Mouse (Mus musculus) forebrain, embryonic 10.5 days (tissue): ENCODE results near the gene Zfyve1. TPM values are rescaled to one million over a fixed set of nuclear protein-coding genes. Genes with fewer than 3 reads are reported as not detected.

ENCODE experiments used
- DNase-seq: peaks from one replicate; pipeline ENCODE4 v3.0.0-alpha.2; 2017; ENCODE audit warnings: low spot score; ENCODE audit errors: extremely low spot score
- H3K27ac ChIP-seq: fragments of 300-500 bp; sonication (generic); 2 replicates; pipeline ENCODE4 v1.5.1; 2016; ENCODE audit warnings: mild to moderate bottlenecking
- H3K27me3 ChIP-seq: fragments of 300-500 bp; sonication (generic); 2 replicates; pipeline ENCODE4 v1.6.1; 2016; ENCODE audit warnings: mild to moderate bottlenecking; ENCODE audit not compliant: poor library complexity, severe bottlenecking
- H3K36me3 ChIP-seq: fragments of 300-500 bp; sonication (generic); replicated peaks from 2 replicates; pipeline ENCODE4 v1.6.1; 2016; ENCODE audit warnings: mild to moderate bottlenecking, moderate library complexity
- H3K4me1 ChIP-seq: fragments of 300-500 bp; sonication (generic); 2 replicates; pipeline ENCODE4 v1.6.1; 2016
- H3K4me3 ChIP-seq: fragments of 300-500 bp; sonication (generic); 2 replicates; pipeline ENCODE4 v1.5.1; 2016; ENCODE audit warnings: mild to moderate bottlenecking, moderate library complexity
- H3K9me3 ChIP-seq: fragments of 300-500 bp; sonication (generic); 2 replicates; pipeline ENCODE4 v1.6.1; 2016; ENCODE audit warnings: mild to moderate bottlenecking, moderate library complexity
- WGBS: fragments of 180-500 bp; shearing (Covaris S2); methylation state at CpG from one replicate; pipeline ENCODE4 v1.1.7; 2016; 5-methylcytosine and 5-hydroxymethylcytosine counted together
- polyA plus RNA-seq: library from polyadenylated mRNA; unstranded; fragments of >200 nt; fragmentation: Nextera tagmentation; extraction: Ambion mirVana; gene quantifications from 2 replicates; pipeline ENCODE4 v1.2.1, GENCODE M21; 2016

The Zfyve1 gene
- polyA plus RNA-seq, 1 experiment from 2014 or later = 21.3 TPM

GRCm38 (mm10) chr12:83531992-83532391 is 65.0 kb downstream of the Zfyve1 start:
- Histone ChIP-seq H3K4me3 (no peak overlapping the region), H3K4me1 (peaks cover 14% of the 10 kb centered on the region; the same call in 1 of the 2 replicates), H3K27ac (no peak overlapping the region), H3K27me3 (no peaks in the 10 kb centered on the region), H3K36me3 (peaks cover 45% of the 10 kb centered on the region), H3K9me3 (no peaks in the 10 kb centered on the region)
- no peak for DNase-seq
- 94% methylated on average over 6 of the region's 6 CpGs for WGBS

- Histone ChIP-seq H3K4me1 (peaks cover 20% of the 10 kb centered on the region), H3K4me3 (no peak overlapping the region)
- WGBS = 93% methylated on average over 5 of the region's 5 CpGs
Observed at GRCm38 (mm10) chr12:83528665-83529064, 68.4 kb downstream of the Zfyve1 start.

GRCm38 (mm10) chr12:83527816-83528215 is 69.2 kb downstream of the Zfyve1 start:
- no peak overlapping the region for H3K27ac ChIP-seq
- H3K4me3 ChIP-seq = no peak overlapping the region
- H3K4me1 ChIP-seq = peaks cover 26% of the 10 kb centered on the region
- peaks cover 16% of the 10 kb centered on the region for H3K36me3 ChIP-seq
- 67% methylated on average over 6 of the region's 6 CpGs for WGBS
- H3K27me3 ChIP-seq = no peaks in the 10 kb centered on the region
- DNase-seq = no peak
- no peaks in the 10 kb centered on the region for H3K9me3 ChIP-seq

More at GRCm38 (mm10) chr12:83528665-83529064, 68.4 kb downstream of the Zfyve1 start:
- H3K27me3 ChIP-seq = no peaks in the 10 kb centered on the region
- H3K9me3 ChIP-seq = no peaks in the 10 kb centered on the region
- H3K27ac ChIP-seq = no peak overlapping the region
- peaks cover 19% of the 10 kb centered on the region for H3K36me3 ChIP-seq
- DNase-seq = no peak

- WGBS = 78% methylated on average over 18 of the region's 18 CpGs
- Histone ChIP-seq H3K27ac (no peak overlapping the region), H3K36me3 (peaks cover 9% of the 10 kb centered on the region), H3K4me3 (no peak overlapping the region), H3K9me3 (no peaks in the 10 kb centered on the region), H3K27me3 (no peaks in the 10 kb centered on the region), H3K4me1 (peaks cover 32% of the 10 kb centered on the region)
- no peak for DNase-seq
Observed at GRCm38 (mm10) chr12:83525822-83526544, 71.0 kb downstream of the Zfyve1 start.

- H3K4me1 ChIP-seq = peaks cover 45% of the 10 kb centered on the region
- no peaks in the 10 kb centered on the region for H3K27me3 ChIP-seq
- H3K36me3 ChIP-seq = peaks cover 4% of the 10 kb centered on the region; the same call in 1 of the 2 replicates
- 86% methylated on average over 5 of the region's 5 CpGs for WGBS
- H3K27ac ChIP-seq = no peak overlapping the region
- no peaks in the 10 kb centered on the region for H3K9me3 ChIP-seq
- no peak overlapping the region for H3K4me3 ChIP-seq
- DNase-seq = no peak
Observed at GRCm38 (mm10) chr12:83524329-83524728, 72.7 kb downstream of the Zfyve1 start.

GRCm38 (mm10) chr12:83523892-83524291 is 73.1 kb downstream of the Zfyve1 start:
- 78% methylated on average over 4 of the region's 4 CpGs for WGBS
- Histone ChIP-seq H3K4me3 (no peak overlapping the region), H3K36me3 (peaks cover 2% of the 10 kb centered on the region; the same call in 1 of the 2 replicates), H3K9me3 (no peaks in the 10 kb centered on the region), H3K4me1 (peaks cover 45% of the 10 kb centered on the region), H3K27me3 (no peaks in the 10 kb centered on the region), H3K27ac (no peak overlapping the region)
- no peak for DNase-seq

GRCm38 (mm10) chr12:83523056-83523455 is 74.0 kb downstream of the Zfyve1 start:
- Histone ChIP-seq H3K4me3 (no peak overlapping the region), H3K4me1 (peaks cover 43% of the 10 kb centered on the region), H3K27me3 (no peaks in the 10 kb centered on the region), H3K36me3 (peaks cover 2% of the 10 kb centered on the region; the same call in 1 of the 2 replicates), H3K27ac (no peak overlapping the region), H3K9me3 (no peaks in the 10 kb centered on the region)
- WGBS = 93% methylated on average over 6 of the region's 6 CpGs
- DNase-seq = no peak

- H3K4me1 ChIP-seq = peaks cover 40% of the 10 kb centered on the region
- WGBS = 46% methylated on average over 8 of the region's 8 CpGs
- no peak overlapping the region for H3K27ac ChIP-seq
- H3K36me3 ChIP-seq = no peaks in the 10 kb centered on the region
- peak overlapping the region; percentile 77 for H3K4me3 ChIP-seq
- H3K9me3 ChIP-seq = no peaks in the 10 kb centered on the region
- DNase-seq = no peak
- no peaks in the 10 kb centered on the region for H3K27me3 ChIP-seq
Observed at GRCm38 (mm10) chr12:83521083-83521482, 75.9 kb downstream of the Zfyve1 start.

- Histone ChIP-seq H3K4me3 (peak within 1 kb of the TSS; percentile 77), H3K9me3 (no peaks in the 10 kb centered on the region), H3K27ac (peak within 1 kb of the TSS; percentile 87), H3K36me3 (no peaks in the 10 kb centered on the region), H3K27me3 (no peaks in the 10 kb centered on the region), H3K4me1 (peaks cover 38% of the 10 kb centered on the region)
- under 1% methylated on average over 32 of the region's 32 CpGs for WGBS
- peak; percentile 94 for DNase-seq
Observed at GRCm38 (mm10) chr12:83520311-83520890, 76.6 kb downstream of the Zfyve1 start, which contains the start of gene Dcaf4. Gene Dcaf4, plus strand, starts transcription at chr12:83520466.

GRCm38 (mm10) chr12:83517580-83517979 is 79.4 kb downstream of the Zfyve1 start:
- 87% methylated on average over 3 of the region's 3 CpGs for WGBS

GRCm38 (mm10) chr12:83514216-83514615 is 82.8 kb downstream of the Zfyve1 start:
- H3K4me1 ChIP-seq = peaks cover 21% of the 10 kb centered on the region
- no peaks in the 10 kb centered on the region for H3K36me3 ChIP-seq
- H3K4me3 ChIP-seq = no peak overlapping the region
- H3K9me3 ChIP-seq = no peaks in the 10 kb centered on the region
- H3K27me3 ChIP-seq = no peaks in the 10 kb centered on the region
- no peak for DNase-seq
- 83% methylated on average over 4 of the region's 4 CpGs for WGBS
- no peak overlapping the region for H3K27ac ChIP-seq

More at GRCm38 (mm10) chr12:83517580-83517979, 79.4 kb downstream of the Zfyve1 start:
- H3K4me3 ChIP-seq = no peak overlapping the region
- DNase-seq = no peak
- H3K4me1 ChIP-seq = peaks cover 37% of the 10 kb centered on the region
- no peaks in the 10 kb centered on the region for H3K36me3 ChIP-seq
- H3K27ac ChIP-seq = no peak overlapping the region
- H3K27me3 ChIP-seq = no peaks in the 10 kb centered on the region
- H3K9me3 ChIP-seq = no peaks in the 10 kb centered on the region

GRCm38 (mm10) chr12:83513185-83513584 is 83.8 kb downstream of the Zfyve1 start:
- H3K27ac ChIP-seq = peak overlapping the region; percentile 35; the same call in 1 of the 2 replicates
- H3K4me3 ChIP-seq = no peak overlapping the region
- WGBS = 48% methylated on average over 5 of the region's 5 CpGs
- no peaks in the 10 kb centered on the region for H3K27me3 ChIP-seq
- DNase-seq = no peak
- peaks cover 21% of the 10 kb centered on the region for H3K4me1 ChIP-seq
- no peaks in the 10 kb centered on the region for H3K9me3 ChIP-seq
- no peaks in the 10 kb centered on the region for H3K36me3 ChIP-seq

GRCm38 (mm10) chr12:83512783-83513182 is 84.2 kb downstream of the Zfyve1 start:
- no peak for DNase-seq
- H3K36me3 ChIP-seq = no peaks in the 10 kb centered on the region
- H3K4me3 ChIP-seq = no peak overlapping the region
- H3K4me1 ChIP-seq = peaks cover 21% of the 10 kb centered on the region
- H3K9me3 ChIP-seq = no peaks in the 10 kb centered on the region
- no peaks in the 10 kb centered on the region for H3K27me3 ChIP-seq
- H3K27ac ChIP-seq = peak overlapping the region; percentile 35
- 47% methylated on average over 4 of the region's 4 CpGs for WGBS
